Mouse (Mus musculus) left cerebral cortex, postnatal 25 days (tissue): ENCODE measurements around the gene Olfr1040. TPM values are rescaled to one million over a fixed set of nuclear protein-coding genes. Genes with fewer than 3 reads are reported as not detected.
"Not testable (repeated sequence)": the region's sequence is repeated elsewhere in the genome, so short reads cannot be mapped to it uniquely, and the experiment has no call there.

Experiments used
- DNase-seq, 2 experiments: peaks; one replicate each; pipeline ENCODE4 v3.0.0; 2022; ENCODE audit warnings: low spot score in 2 of 2, mixed read lengths in 1 of 2
- intact Hi-C: fragments of 180-260 bp; cut with DNase I; formaldehyde crosslinking; loops from one replicate; pipeline ENCODE4 v1.15.1; 2025
- total RNA-seq, 2 experiments: library from RNA; stranded (reverse); gene quantifications; 2 replicates each; pipeline ENCODE4 v1.2.3; 2021

The Olfr1040 gene
- total RNA-seq = not detected

- DNase-seq = no peak
- intact Hi-C loops = no loop called here
Measured at GRCm38 (mm10) chr2:86146632-86147031, at the start of gene Olfr1040. Gene Olfr1040 (minus strand): TSS chr2:86146732.

- intact Hi-C loops = no loop called here
- DNase-seq = no peak
Measured at GRCm38 (mm10) chr2:86195863-86196262, 49.3 kb upstream of the Olfr1040 start.

- no peak for DNase-seq
- intact Hi-C loops = no loop called here
Measured at GRCm38 (mm10) chr2:86185583-86185982, 39.1 kb upstream of the Olfr1040 start, which contains the start of gene Olfr52. Gene Olfr52 (minus strand): TSS chr2:86185683.

- intact Hi-C loops = no loop called here
- DNase-seq = no peak
Measured at GRCm38 (mm10) chr2:86179950-86180349, 33.4 kb upstream of the Olfr1040 start.

- intact Hi-C loops = no loop called here
- no peak for DNase-seq
Measured at GRCm38 (mm10) chr2:86177720-86178119, 31.2 kb upstream of the Olfr1040 start, which contains the start of gene Olfr1044. Gene Olfr1044 (minus strand): TSS chr2:86177820.

- intact Hi-C loops, DNase-seq: not testable (repeated sequence)
Measured at GRCm38 (mm10) chr2:86175422-86175821, 28.9 kb upstream of the Olfr1040 start.

- no peak for DNase-seq
- intact Hi-C loops = no loop called here
Measured at GRCm38 (mm10) chr2:86167422-86167821, 20.9 kb upstream of the Olfr1040 start, which contains the start of gene Olfr1043. Gene Olfr1043 (minus strand): TSS chr2:86167522.

- intact Hi-C loops = no loop called here
- no peak for DNase-seq
Measured at GRCm38 (mm10) chr2:86161738-86162137, 15.2 kb upstream of the Olfr1040 start, which contains the start of gene Olfr1042. Gene Olfr1042 (minus strand): TSS chr2:86161838.

GRCm38 (mm10) chr2:86135828-86136227, 10.7 kb downstream of the Olfr1040 start, which contains the start of gene Olfr1039:
Gene Olfr1039 (minus strand): TSS chr2:86135928.
- DNase-seq = no peak
- intact Hi-C loops = no loop called here

Other genes with a start within 250 kb of the Olfr1040 start
- not detected for gene Olfr1024, start 241.7 kb downstream of the Olfr1040 start, total RNA-seq
- not detected for gene Olfr1025-ps1, start 231.5 kb downstream of the Olfr1040 start, total RNA-seq
- gene Olfr1026, start 225.2 kb downstream of the Olfr1040 start, total RNA-seq = not detected
- gene Olfr1028, start 196.3 kb downstream of the Olfr1040 start, total RNA-seq = not detected
- gene Olfr1029, start 172.8 kb downstream of the Olfr1040 start, total RNA-seq = not detected
- gene Olfr1030, start 167.5 kb downstream of the Olfr1040 start, total RNA-seq = not detected
- gene Olfr1031, start 156.4 kb downstream of the Olfr1040 start, total RNA-seq = not detected
- gene Olfr1032, start 141.2 kb downstream of the Olfr1040 start, total RNA-seq = not detected
- not detected for gene Olfr1033, start 126.1 kb downstream of the Olfr1040 start, total RNA-seq
- gene Olfr1034, start 100.9 kb downstream of the Olfr1040 start, total RNA-seq = not detected
- not detected for gene Olfr1036, start 72.7 kb downstream of the Olfr1040 start, total RNA-seq
- not detected for gene Olfr1037, start 59.3 kb downstream of the Olfr1040 start, total RNA-seq
- gene Olfr1039, start 10.8 kb downstream of the Olfr1040 start, total RNA-seq = not detected
- not detected for gene Olfr1042, start 15.1 kb upstream of the Olfr1040 start, total RNA-seq
- not detected for gene Olfr1043, start 20.8 kb upstream of the Olfr1040 start, total RNA-seq
- gene Olfr1044, start 31.1 kb upstream of the Olfr1040 start, total RNA-seq = not detected
- not detected for gene Olfr52, start 39.0 kb upstream of the Olfr1040 start, total RNA-seq
- gene Olfr1045, start 56.3 kb upstream of the Olfr1040 start, total RNA-seq = not detected
- gene Olfr1046, start 72.6 kb upstream of the Olfr1040 start, total RNA-seq = not detected
- gene Olfr1047, start 84.7 kb upstream of the Olfr1040 start, total RNA-seq = not detected
- gene Olfr1048, start 93.6 kb upstream of the Olfr1040 start, total RNA-seq = not detected
- gene Olfr1049, start 111.6 kb upstream of the Olfr1040 start, total RNA-seq = not detected
- not detected for gene Olfr1051, start 132.4 kb upstream of the Olfr1040 start, total RNA-seq
- not detected for gene Olfr1052, start 145.7 kb upstream of the Olfr1040 start, total RNA-seq
- gene Olfr1053, start 168.6 kb upstream of the Olfr1040 start, total RNA-seq = not detected
- not detected for gene Olfr1054, start 188.7 kb upstream of the Olfr1040 start, total RNA-seq
- not detected for gene Olfr1055, start 203.6 kb upstream of the Olfr1040 start, total RNA-seq
- not detected for gene Olfr1056, start 215.7 kb upstream of the Olfr1040 start, total RNA-seq
- gene Olfr1057, start 231.7 kb upstream of the Olfr1040 start, total RNA-seq = not detected
- gene Olfr1058, start 241.8 kb upstream of the Olfr1040 start, total RNA-seq = not detected